Mouse (Mus musculus) lung, adult 2 months (tissue): ENCODE measurements at regions not wholly inside any gene's neighbourhood (a gene's known extent, or its start where the extent isn't known, plus 50 kb on each side); places are given as distances from the start of the nearest gene placed in this dataset.

ENCODE experiments used
- CTCF ChIP-seq: fragments of 200-500 bp; IDR thresholded peaks from 2 replicates; pipeline ENCODE4 v1.5.1; 2011; ENCODE audit warnings: mild to moderate bottlenecking, low read length, control low read depth; ENCODE audit not compliant: insufficient read depth
- POLR2A ChIP-seq: fragments of 200-500 bp; IDR thresholded peaks from 2 replicates; pipeline ENCODE4 v1.6.1; 2011; ENCODE audit warnings: low read depth, mild to moderate bottlenecking, control low read depth, low read length, borderline replicate concordance; ENCODE audit errors: extremely low read depth

- TF ChIP-seq CTCF (no peak), POLR2A (no peak)
These were observed 287.6 kb upstream of the Gm10131 start for GRCm38 (mm10) chr8:34398914-34399813.
